Mouse (Mus musculus) gastrocnemius, adult 8-10 months (tissue): Measurements from ENCODE around the gene Il4i1. TPM values are rescaled to one million over a fixed set of nuclear protein-coding genes. Genes with fewer than 3 reads are reported as not detected.
A peak's percentile ranks its signal among the peaks of the same experiment; 100 is the strongest.
"Not testable (repeated sequence)": the region's sequence is repeated elsewhere in the genome, so short reads cannot be mapped to it uniquely, and the experiment has no call there.

ENCODE experiments used
- DNase-seq, 2 experiments: peaks; one replicate each; pipeline ENCODE4 v3.0.0; 2022; ENCODE audit warnings: low spot score in 2 of 2
- total RNA-seq, 4 experiments: library from RNA; stranded (reverse); gene quantifications; 2 replicates each; pipeline ENCODE4 v1.2.4; 2022

Il4i1 gene
- total RNA-seq, 4 experiments from 2014 or later = 1.8 to 4.4 (median 2.6) TPM

- no peak for DNase-seq
These were observed 47.0 kb downstream of the Il4i1 start for GRCm38 (mm10) chr7:44863210-44863609.

DNA sequence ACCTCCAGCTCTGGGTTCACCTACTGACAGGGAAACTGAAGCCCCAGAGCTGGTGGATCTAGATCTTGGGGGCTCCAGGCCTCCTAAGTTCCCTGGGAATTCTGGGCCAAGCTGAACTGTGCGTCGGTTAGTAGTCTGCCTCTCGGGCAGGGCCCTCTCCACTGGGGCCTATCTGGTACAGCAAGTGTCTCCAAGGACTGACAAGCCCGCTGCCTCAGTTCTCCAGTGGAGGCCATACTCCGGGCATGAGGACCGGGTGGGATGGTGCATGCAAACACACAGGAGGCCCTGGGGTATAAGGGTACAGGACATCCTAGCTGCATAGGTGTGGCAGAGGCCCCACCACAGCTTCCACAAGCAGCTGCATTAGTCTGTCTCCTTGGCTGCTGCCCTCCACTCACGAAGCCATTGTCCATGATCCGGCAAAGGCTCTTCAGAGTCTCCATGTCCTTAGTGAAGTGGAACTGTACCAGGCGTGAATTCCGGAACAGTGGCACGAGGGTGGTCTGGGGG is 47.9 kb downstream of the Il4i1 start:
- DNase-seq = no peak

DNA sequence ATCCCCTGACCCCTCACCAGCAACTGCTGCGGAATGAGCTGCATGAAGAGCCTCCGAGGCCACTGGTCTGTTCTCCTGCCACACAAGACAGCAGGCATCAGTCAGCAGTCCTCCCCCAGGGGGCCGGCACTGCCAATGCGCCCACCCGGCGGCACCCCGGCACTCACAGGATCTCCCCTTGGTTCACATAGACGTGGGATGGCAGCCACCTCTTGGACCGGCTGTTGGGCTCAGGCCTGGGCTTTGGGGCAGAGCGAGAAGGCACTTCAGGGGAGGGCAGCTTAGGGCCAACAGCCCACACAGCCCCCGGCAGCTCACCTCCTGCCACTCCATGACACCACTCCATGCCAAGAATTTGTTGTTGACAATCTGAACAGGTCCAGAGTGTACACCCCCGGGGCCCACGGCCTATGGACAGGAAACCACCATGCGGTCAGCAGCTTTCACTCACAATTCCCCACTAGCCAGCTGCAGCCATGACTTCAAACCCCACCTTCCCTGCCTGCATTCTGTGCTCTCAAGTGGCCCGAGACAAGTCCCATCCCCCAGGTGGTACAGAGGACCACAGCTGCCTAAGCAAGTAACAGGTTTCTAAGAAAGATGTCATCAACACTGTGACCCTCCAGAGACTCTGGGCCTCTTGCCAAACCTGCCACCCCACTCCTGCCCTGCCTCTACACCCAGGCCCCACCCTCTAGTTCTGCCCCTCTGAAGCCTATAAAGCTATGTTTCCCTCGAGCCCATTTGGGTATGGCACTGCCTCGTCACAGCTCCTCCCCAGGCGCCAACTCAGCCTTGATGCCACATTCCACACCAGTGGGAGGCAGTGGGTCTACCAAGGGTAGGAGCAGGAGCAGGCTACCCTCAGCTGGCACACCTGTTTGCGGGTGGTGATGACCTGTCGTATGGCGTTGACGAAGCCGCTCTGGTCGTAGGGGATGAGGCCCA is 48.7 kb downstream of the Il4i1 start:
- DNase-seq = no peak

GRCm38 (mm10) chr7:44866276-44867009 is 50.3 kb downstream of the Il4i1 start:
- DNase-seq = peak; percentile 43 to 61

- no peak for DNase-seq
These were observed 51.0 kb downstream of the Il4i1 start for GRCm38 (mm10) chr7:44867010-44867702.

- no peak for DNase-seq
These were observed 51.6 kb downstream of the Il4i1 start for GRCm38 (mm10) chr7:44867802-44868201.

DNA sequence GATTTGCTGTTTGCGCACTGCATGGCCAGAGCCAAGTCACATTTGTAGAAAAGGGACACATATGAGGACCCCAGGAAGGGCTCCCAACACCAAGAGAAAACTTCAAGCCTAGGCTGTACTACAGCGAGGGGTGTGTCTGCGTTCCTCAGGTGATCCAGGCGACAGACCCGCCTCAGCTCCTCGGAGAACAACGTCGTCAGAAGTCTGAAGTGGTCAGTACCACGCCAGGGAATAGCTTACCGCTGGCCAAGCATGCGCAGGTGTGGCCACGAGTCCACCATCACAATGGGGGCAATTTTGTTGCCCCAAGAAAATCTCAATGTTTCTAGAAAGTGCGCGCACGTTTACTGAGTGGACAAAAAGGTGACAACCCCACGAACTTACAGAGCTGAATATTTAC is 52.3 kb downstream of the Il4i1 start:
- DNase-seq = no peak

- DNase-seq = peak; percentile 58 to 68
These were observed 52.9 kb downstream of the Il4i1 start for GRCm38 (mm10) chr7:44868919-44869696.

DNA sequence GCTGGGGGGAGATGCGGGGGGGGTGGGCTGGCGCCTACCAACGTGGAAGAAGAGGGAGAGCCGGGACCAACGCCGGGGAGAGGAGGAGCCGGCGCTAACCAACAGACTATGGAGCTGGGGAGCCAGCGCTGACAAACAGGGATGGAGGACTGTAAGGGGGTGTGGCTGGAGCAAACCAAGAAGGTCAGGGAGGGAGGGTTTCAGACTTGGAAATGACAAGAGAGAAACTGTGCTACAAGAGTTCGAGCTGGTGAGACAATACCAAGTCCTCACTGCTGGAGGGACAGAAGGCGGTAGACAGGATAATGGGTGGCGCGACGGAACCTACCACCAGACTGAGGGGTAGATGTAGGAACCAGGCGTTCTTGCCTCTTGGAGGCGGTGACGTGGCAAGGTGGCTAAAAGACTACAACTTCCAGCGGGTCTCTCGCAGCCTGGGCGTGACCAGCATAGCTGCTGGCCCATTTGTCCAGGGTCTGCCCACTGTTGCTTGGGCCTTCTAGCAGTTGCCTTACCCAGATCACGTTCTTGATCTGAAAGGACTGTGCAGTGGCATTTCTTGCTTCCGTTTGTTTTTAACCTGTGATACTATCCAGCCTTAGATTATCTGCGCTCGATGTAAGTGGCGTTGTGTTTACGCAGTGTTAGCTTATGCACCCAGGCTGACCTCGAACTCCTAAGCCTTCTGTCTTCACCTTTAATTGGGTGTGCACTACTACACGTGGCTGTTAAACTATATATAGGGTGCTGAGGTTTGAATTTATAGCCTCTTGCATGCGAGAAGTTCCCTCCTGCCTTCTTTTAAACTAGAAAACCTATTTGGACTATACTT is 53.7 kb downstream of the Il4i1 start, which contains the start of gene Ptov1:
Gene Ptov1, minus strand, starts transcription at position 92 of the 832 bp plus-strand sequence.
- peak; percentile 86 to 91 for DNase-seq

GRCm38 (mm10) chr7:44870614-44871013 is 54.4 kb downstream of the Il4i1 start:
- no peak for DNase-seq

- no peak for DNase-seq
These were observed 55.0 kb downstream of the Il4i1 start for GRCm38 (mm10) chr7:44871181-44871580.

DNA sequence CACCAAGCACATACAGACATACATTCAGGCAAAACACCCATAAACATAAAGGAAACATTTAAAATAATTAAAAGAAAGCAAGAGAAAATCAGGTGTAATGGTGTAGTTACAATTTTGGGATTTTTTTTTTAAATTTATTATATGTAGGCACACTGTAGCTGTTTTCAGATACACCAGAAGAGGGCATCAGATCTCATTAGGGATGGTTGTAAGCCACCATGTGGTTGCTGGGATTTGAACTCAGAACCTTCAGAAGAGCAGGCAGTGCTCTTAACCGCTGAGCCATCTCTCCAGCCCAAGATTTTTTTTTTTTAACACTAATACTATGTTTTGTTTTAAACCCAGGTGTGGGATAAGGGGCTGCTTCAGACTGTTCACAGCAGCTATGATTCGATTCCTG is 55.6 kb downstream of the Il4i1 start:
- DNase-seq = not testable (repeated sequence)

- DNase-seq = no peak
These were observed 61.6 kb downstream of the Il4i1 start for GRCm38 (mm10) chr7:44877833-44878232.

DNA sequence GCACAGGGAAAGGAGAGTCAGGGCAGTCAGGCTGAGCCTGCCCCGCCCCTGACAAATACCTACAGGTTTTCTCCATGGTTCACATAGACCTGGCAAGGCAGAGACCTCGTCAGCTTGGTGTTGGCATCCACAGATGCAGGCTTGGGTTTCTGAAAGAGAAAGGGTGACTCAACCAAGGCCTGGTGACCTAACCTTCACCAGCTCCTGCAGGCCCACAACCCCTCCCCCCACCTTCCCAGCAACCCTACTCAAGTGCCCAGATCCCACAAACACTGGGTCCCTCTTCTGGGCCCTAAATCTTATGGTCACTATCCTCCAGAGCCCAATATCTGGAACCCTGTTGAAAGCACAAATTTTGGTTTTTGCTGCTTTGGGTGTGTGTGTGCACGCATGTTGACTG is 66.8 kb downstream of the Il4i1 start:
- DNase-seq = no peak

DNA sequence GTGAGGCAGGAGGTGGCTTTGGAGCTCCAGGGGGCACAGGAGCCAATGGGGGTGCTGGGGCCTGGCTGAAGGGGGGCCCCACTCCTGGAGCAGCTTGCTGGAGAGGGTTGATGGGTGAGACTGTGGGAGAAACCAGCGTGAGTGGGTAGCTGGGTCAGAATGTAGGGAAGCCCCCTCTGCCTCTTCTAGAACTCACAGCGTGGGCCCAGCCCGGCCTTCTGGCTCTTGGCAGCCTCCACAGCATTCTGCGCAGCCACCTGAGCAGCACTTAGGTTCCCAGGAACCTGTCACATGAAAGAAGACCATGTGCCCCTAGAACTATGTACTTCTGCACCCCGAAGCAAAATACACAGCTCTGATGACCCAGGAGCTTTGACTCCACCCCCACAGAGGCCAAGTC is 68.5 kb downstream of the Il4i1 start:
- no peak for DNase-seq

DNA sequence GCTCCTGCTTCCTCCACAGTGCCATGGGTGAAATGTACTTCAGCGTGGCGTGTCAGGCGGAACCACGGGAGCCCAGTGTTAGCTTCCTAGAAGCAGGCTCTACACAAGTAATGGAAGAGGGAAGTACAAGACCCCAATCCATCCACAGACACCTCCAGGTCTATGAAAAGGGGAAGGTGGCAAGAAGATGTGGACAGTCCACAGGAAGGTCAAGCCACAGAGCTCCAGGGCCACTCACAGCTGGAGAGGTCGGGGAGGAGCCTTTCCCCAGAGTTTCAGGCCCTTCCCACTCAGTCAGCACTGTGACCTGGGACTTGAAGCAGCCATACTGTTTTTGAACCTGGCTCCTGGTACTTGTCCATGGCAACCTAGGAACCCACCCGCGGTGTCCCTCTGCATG is 70.8 kb downstream of the Il4i1 start:
- no peak for DNase-seq

- no peak for DNase-seq
These were observed 72.3 kb downstream of the Il4i1 start for GRCm38 (mm10) chr7:44888256-44889105.

- DNase-seq = no peak
These were observed 74.0 kb downstream of the Il4i1 start for GRCm38 (mm10) chr7:44890180-44890579.
